In the genomic region with DNA sequence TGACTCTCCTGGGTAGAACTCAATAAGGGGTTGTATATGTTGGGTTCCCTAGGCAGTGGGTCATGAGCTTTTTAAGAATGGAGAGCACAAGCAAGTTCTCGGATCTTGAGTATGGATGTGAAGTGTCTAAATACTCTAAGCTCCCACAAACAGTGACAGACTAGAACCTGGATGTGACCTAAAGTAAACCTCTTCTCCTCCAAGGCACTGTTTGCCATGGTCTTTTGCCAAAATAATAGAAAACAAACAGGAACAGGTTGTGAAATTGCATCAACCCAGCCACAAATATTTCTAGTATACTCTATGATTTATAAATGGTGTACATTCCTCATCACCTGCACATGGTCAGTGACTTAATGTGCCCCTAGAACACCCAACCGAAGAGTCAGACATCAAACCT, we compare ENCODE assay signal across 24 mouse cellular contexts.
"Had no signal": no experiment of that assay in that cellular context is flagged by ENCODE, and none has a peak within 500 bp of the region (broad histone marks: within the 10 kb centered on the region; RNA-seq: fewer than 3 reads in every experiment).

No protein-coding gene starts in this region.

- H3K4me1 ChIP-seq: heart, embryonic 12.5 days; hindbrain, embryonic 10.5 days; hindbrain, embryonic 12.5 days; intestine, embryonic 15.5 days; limb, embryonic 10.5 days; limb, embryonic 12.5 days had no signal

- DNase-seq: gastrocnemius, adult 2 months; gastrocnemius, postnatal 10 days; gastrocnemius, postnatal 25 days; heart, adult 2 months; heart, postnatal 10 days; heart, postnatal 4 days; kidney, adult 18-20 months; kidney, adult 8-10 months; kidney, postnatal 10 days; kidney, postnatal 25 days; kidney, postnatal 4 days; liver had no signal

- H3K9ac ChIP-seq: heart, embryonic 12.5 days; hindbrain, embryonic 12.5 days; hindbrain, embryonic 14.5 days; intestine, embryonic 15.5 days; limb, embryonic 12.5 days had no signal

- ATAC-seq: hindbrain, embryonic 16.5 days; inflammation-experienced regulatory T-cells, adult 6 months; intestine, embryonic 15.5 days; intestine, postnatal 0 days had no signal

- H3K9me3 ChIP-seq: heart, embryonic 12.5 days; hindbrain, embryonic 10.5 days; hindbrain, embryonic 12.5 days; intestine, embryonic 15.5 days; limb, embryonic 10.5 days; limb, embryonic 12.5 days had no signal

- H3K36me3 ChIP-seq: heart, embryonic 12.5 days; hindbrain, embryonic 10.5 days; hindbrain, embryonic 12.5 days; intestine, embryonic 15.5 days; limb, embryonic 10.5 days; limb, embryonic 12.5 days had no signal

- H3K27ac ChIP-seq: gastrocnemius, adult 2 months; heart, adult 2 months; hindbrain, embryonic 10.5 days; hindbrain, embryonic 12.5 days; hindbrain, embryonic 14.5 days; intestine, embryonic 15.5 days; layer of hippocampus, adult 2 months; left cerebral cortex, adult 2 months; limb, embryonic 10.5 days; limb, embryonic 12.5 days had no signal

- H3K4me3 ChIP-seq: gastrocnemius, adult 2 months; heart, adult 2 months; heart, embryonic 12.5 days; hindbrain, embryonic 10.5 days; hindbrain, embryonic 12.5 days; intestine, embryonic 15.5 days; layer of hippocampus, adult 2 months; left cerebral cortex, adult 2 months; limb, embryonic 10.5 days; limb, embryonic 12.5 days had no signal

- H3K4me2 ChIP-seq: heart, embryonic 12.5 days; hindbrain, embryonic 12.5 days; hindbrain, embryonic 14.5 days; intestine, embryonic 15.5 days; limb, embryonic 12.5 days had no signal

- H3K27me3 ChIP-seq: heart, embryonic 12.5 days; hindbrain, embryonic 12.5 days; intestine, embryonic 15.5 days; limb, embryonic 12.5 days had no signal
